Mouse (Mus musculus) frontal cortex, postnatal 36 days (tissue): ENCODE results near the gene Fuk.
A peak's percentile ranks its signal among the peaks of the same experiment; 100 is the strongest.
"Not testable (repeated sequence)": the region's sequence is repeated elsewhere in the genome, so short reads cannot be mapped to it uniquely, and the experiment has no call there.

Experiments used
- DNase-seq, 2 experiments: peaks; one replicate each; pipeline ENCODE4 v3.0.0; 2022; ENCODE audit warnings: low spot score in 2 of 2

Fuk gene

GRCm38 (mm10) chr8:110881741-110882310, 20.5 kb downstream of the Fuk start:
- DNase-seq: peak; percentile 36 to 52

GRCm38 (mm10) chr8:110877862-110878261, 24.4 kb downstream of the Fuk start:
- no peak for DNase-seq

GRCm38 (mm10) chr8:110870501-110870900, 31.8 kb downstream of the Fuk start:
- DNase-seq: no peak

- not testable (repeated sequence) for DNase-seq
These were observed 40.8 kb downstream of the Fuk start for GRCm38 (mm10) chr8:110861347-110862025.

- no peak for DNase-seq
These were observed 42.4 kb downstream of the Fuk start for GRCm38 (mm10) chr8:110859651-110860501.

GRCm38 (mm10) chr8:110856760-110857461, 45.4 kb downstream of the Fuk start:
- no peak for DNase-seq

- not testable (repeated sequence) for DNase-seq
These were observed 46.2 kb downstream of the Fuk start for GRCm38 (mm10) chr8:110856073-110856472.

GRCm38 (mm10) chr8:110851186-110851585, 51.1 kb downstream of the Fuk start:
- no peak for DNase-seq

GRCm38 (mm10) chr8:110847645-110848495, 54.4 kb downstream of the Fuk start:
- no peak for DNase-seq

- DNase-seq: no peak
These were observed 55.1 kb downstream of the Fuk start for GRCm38 (mm10) chr8:110847171-110847549.

GRCm38 (mm10) chr8:110846405-110847170, 55.7 kb downstream of the Fuk start, which contains the start of the genes Cog4 and Sf3b3:
Cog4 (plus strand) TSS chr8:110846600.
Sf3b3 (minus strand) TSS chr8:110846787.
- DNase-seq: peak; percentile 83 to 90

- peak in 1 of 2 experiments; percentile 3 for DNase-seq
These were observed 56.4 kb downstream of the Fuk start for GRCm38 (mm10) chr8:110845821-110846404.

GRCm38 (mm10) chr8:110844941-110845340, 57.3 kb downstream of the Fuk start:
- no peak for DNase-seq

- no peak for DNase-seq
These were observed 59.1 kb downstream of the Fuk start for GRCm38 (mm10) chr8:110843207-110843606.

- DNase-seq: no peak
These were observed 60.2 kb downstream of the Fuk start for GRCm38 (mm10) chr8:110842012-110842574.
